Mouse (Mus musculus): ENCODE results near the gene Ascc3. TPM values are rescaled to one million over a fixed set of nuclear protein-coding genes. Genes with fewer than 3 reads are reported as not detected.

Ascc3 gene
- total and polyA plus RNA-seq, 3 experiments, result 16.2 to 29.1 (median 26.0) TPM

DNA sequence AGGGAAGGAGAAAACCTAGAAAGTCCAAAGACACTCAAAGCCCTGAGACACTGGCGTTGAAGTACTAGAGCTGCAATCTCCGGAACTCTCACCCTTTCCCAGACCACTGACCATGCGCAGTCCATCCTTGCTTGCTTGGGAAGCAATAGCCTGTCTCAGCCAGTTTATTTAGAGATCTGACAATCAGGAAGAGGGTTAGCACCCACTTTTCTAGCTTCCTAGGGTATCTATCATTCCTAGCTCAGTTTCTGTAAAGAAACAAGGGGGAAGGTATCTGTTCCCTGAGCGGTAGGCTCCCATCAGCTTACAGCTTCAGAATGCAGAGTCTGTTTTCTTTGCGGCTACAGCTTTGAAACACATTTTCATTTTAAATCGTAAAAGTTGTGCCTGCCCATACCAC, 298.2 kb downstream of the Ascc3 start:
- no peaks in the 10 kb centered on the region for H3K27me3 ChIP-seq (replicated peaks)
- H3K4me2 ChIP-seq (ENCODE audit: insufficient read depth, low read depth, poor library complexity, severe bottlenecking), result no peak overlapping the region
- no peak for TF ChIP-seq JUN (IDR thresholded peaks at IDR 0.05; ENCODE audit: insufficient read depth, low read depth, low read length)
- TF ChIP-seq MAX (IDR thresholded peaks at IDR 0.05; ENCODE audit: low read length), result no peak
- TF ChIP-seq ELF1 (IDR thresholded peaks at IDR 0.05; ENCODE audit: low read depth, low read length), result no peak
- no peak for TF ChIP-seq E2F4 (IDR thresholded peaks at IDR 0.05; ENCODE audit: insufficient replicate concordance, low read depth, low read length)
- no peak for TF ChIP-seq NRF1 (IDR thresholded peaks at IDR 0.05; ENCODE audit: low read depth, low read length)
- no peak for TF ChIP-seq USF2 (conservative IDR thresholded peaks at IDR 0.05; ENCODE audit: low read depth, low read length)
- no peak for TF ChIP-seq POLR2A (IDR thresholded peaks at IDR 0.05; ENCODE audit: low read depth, low read length)
- no peak for TF ChIP-seq USF1 (IDR thresholded peaks at IDR 0.05; ENCODE audit: low read depth, low read length)
- TF ChIP-seq POLR2AphosphoS2 (IDR thresholded peaks at IDR 0.05; ENCODE audit: low read depth, low read length), result no peak
- no peak for TF ChIP-seq MEF2A (IDR thresholded peaks at IDR 0.05; ENCODE audit: borderline replicate concordance, low read depth, low read length)
- no peak for TF ChIP-seq SMC3 (IDR thresholded peaks at IDR 0.05; ENCODE audit: low read depth, low read length)
- no peak for TF ChIP-seq CHD2 (IDR thresholded peaks at IDR 0.05; ENCODE audit: low read length)
- no peak overlapping the region for H3K27ac ChIP-seq (ENCODE audit: insufficient read depth, low read depth)
- DNase-seq (ENCODE audit: extremely low read depth), result no peak
- H3K4me1 ChIP-seq (ENCODE audit: control insufficient read depth in 1 of 2, insufficient read depth in 2 of 2), result peaks cover 0 to 14% of the 10 kb centered on the region in 2 experiments; a peak in 2 of 4 replicates
- H3K9ac ChIP-seq (ENCODE audit: insufficient read depth, low read depth), result no peak overlapping the region
- dilution Hi-C loops (cut with MboI; ENCODE audit: extremely low pct_ligation_motif_present, extremely low pct_unique_long_range_greater_than_20kb, low sequenced_read_pairs), result no loop called here
- in situ Hi-C loops (cut with MboI; ENCODE audit: low pct_ligation_motif_present, low pct_unique_long_range_greater_than_20kb, low sequenced_read_pairs), result loop anchor here (25.0 kb wide), 2 partner anchors 397 to 522 kb away; no protein-coding TSS in a partner anchor
- H3K36me3 ChIP-seq (replicated peaks in 1 of 2; ENCODE audit: control insufficient read depth in 1 of 2, insufficient read depth in 1 of 2, low read length in 1 of 2), result no peaks in the 10 kb centered on the region
- no peaks in the 10 kb centered on the region for H3K79me2 ChIP-seq (replicated peaks; ENCODE audit: control insufficient read depth, extremely low read depth, insufficient read depth, poor library complexity, severe bottlenecking)
- H3K9me3 ChIP-seq (replicated peaks; ENCODE audit: low read length), result peaks cover 8% of the 10 kb centered on the region
- H3K4me3 ChIP-seq (replicated peaks in 1 of 3; ENCODE audit: low read depth in 2 of 3, low read length in 2 of 3, poor library complexity in 1 of 3), result no peak overlapping the region

DNA sequence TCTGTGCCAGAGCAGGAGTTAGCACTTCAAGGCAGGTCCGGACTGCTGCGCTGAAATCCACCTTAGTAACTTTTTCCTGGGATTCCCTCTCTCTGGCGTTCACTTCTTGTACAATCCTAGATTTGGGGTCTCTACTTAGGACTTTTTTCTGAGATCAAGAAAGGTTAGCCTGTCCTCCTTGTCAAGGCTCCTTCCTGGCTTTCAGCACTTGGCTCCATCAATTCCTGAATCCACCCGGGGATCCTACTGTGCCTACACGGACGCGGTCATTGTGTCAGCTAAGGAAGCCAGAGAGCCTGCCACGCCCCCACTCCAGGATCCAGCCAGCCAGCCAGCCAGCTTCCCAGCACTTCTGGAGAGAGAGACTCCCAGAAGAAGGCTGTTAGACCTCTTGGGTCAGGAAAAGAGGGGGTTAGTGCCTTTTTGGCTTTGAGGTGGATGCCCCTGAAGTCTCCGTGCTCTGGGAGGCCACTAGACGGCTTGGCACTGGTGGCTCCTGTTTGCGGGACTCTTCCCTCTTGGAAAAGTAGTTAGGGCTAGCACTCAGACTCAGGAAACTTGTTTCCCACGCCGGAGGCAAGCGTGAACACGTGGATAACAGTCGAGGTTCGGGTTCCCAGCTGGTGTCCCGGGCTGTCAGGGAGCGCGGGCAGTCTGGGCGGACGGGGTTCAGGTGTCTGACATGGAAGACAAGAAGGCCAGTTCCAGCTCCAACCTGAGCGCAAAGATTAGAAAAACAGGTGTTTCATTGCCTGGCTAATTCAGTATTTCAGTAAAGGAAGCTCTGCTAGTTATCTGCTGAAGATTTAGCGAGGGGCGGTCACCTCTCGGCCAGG, 299.6 kb downstream of the Ascc3 start:
- Histone ChIP-seq H3K9me3 (replicated peaks; ENCODE audit: low read length) (peaks cover 8% of the 10 kb centered on the region), H3K27me3 (replicated peaks) (no peaks in the 10 kb centered on the region), H3K4me1 (ENCODE audit: control insufficient read depth in 1 of 2, insufficient read depth in 2 of 2) (peaks cover 0 to under 1% of the 10 kb centered on the region in 2 experiments; a peak in 1 of 4 replicates), H3K27ac (ENCODE audit: insufficient read depth, low read depth) (no peak overlapping the region), H3K4me3 (replicated peaks in 1 of 3; ENCODE audit: low read depth in 2 of 3, low read length in 2 of 3, poor library complexity in 1 of 3) (no peak overlapping the region), H3K9ac (ENCODE audit: insufficient read depth, low read depth) (no peak overlapping the region), H3K36me3 (replicated peaks in 1 of 2; ENCODE audit: control insufficient read depth in 1 of 2, insufficient read depth in 1 of 2, low read length in 1 of 2) (no peaks in the 10 kb centered on the region), H3K4me2 (ENCODE audit: insufficient read depth, low read depth, poor library complexity, severe bottlenecking) (no peak overlapping the region), H3K79me2 (replicated peaks; ENCODE audit: control insufficient read depth, extremely low read depth, insufficient read depth, poor library complexity, severe bottlenecking) (no peaks in the 10 kb centered on the region)
- TF ChIP-seq CHD2 (IDR thresholded peaks at IDR 0.05; ENCODE audit: low read length) (no peak), MXI1 (IDR thresholded peaks at IDR 0.05; ENCODE audit: low read depth, low read length) (no peak), MEF2A (IDR thresholded peaks at IDR 0.05; ENCODE audit: borderline replicate concordance, low read depth, low read length) (no peak), SIN3A (IDR thresholded peaks at IDR 0.05; ENCODE audit: low read length) (no peak), GABPA (IDR thresholded peaks at IDR 0.05; ENCODE audit: insufficient replicate concordance, low read depth, low read length) (no peak), ELF1 (IDR thresholded peaks at IDR 0.05; ENCODE audit: low read depth, low read length) (no peak), ZMIZ1 (IDR thresholded peaks at IDR 0.05; ENCODE audit: low read depth, low read length) (no peak), IRF4 (IDR thresholded peaks at IDR 0.05; ENCODE audit: low read depth, low read length) (no peak), POLR2AphosphoS2 (IDR thresholded peaks at IDR 0.05; ENCODE audit: low read depth, low read length) (no peak), MAX (IDR thresholded peaks at IDR 0.05; ENCODE audit: low read length) (no peak), PAX5 (IDR thresholded peaks at IDR 0.05; ENCODE audit: low read length) (no peak), ZC3H11A (IDR thresholded peaks at IDR 0.05; ENCODE audit: low read depth, low read length) (no peak)
- in situ Hi-C loops (cut with MboI; ENCODE audit: low pct_ligation_motif_present, low pct_unique_long_range_greater_than_20kb, low sequenced_read_pairs) (loop anchor here (25.0 kb wide), 2 partner anchors 395 to 520 kb away; no protein-coding TSS in a partner anchor), dilution Hi-C loops (cut with MboI; ENCODE audit: extremely low pct_ligation_motif_present, extremely low pct_unique_long_range_greater_than_20kb, low sequenced_read_pairs) (no loop called here)
- no peak for DNase-seq (ENCODE audit: extremely low read depth)

Measured in CH12.LX (cell line).